Mouse (Mus musculus): Measurements from ENCODE around the gene Aplp2. TPM values are rescaled to one million over a fixed set of nuclear protein-coding genes. Genes with fewer than 3 reads are reported as not detected.

Gene Aplp2
- polyA plus RNA-seq, 1 experiment from 2014 or later, result 220 TPM

DNA sequence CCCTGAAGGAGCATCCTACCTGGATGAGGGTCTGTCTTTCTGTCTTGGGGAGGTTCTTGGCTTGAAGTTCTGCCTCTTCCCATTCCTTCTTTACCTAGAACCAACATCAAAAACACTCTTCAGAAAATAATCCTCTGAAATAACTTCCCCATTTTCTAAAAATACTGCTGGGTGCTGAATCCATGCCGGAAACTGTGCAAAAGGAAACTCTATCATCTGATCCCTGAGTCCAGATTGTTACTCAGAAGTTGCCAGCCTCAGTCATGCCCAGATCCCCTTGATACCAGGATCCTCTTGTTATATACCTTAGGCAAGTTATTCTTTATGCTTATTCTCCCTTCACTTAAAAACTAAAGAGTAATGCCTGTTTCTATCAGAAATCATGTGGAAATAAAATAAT, 48.3 kb downstream of the Aplp2 start:
- Histone ChIP-seq H3K4me1 (replicated peaks; ENCODE audit: control insufficient read depth, insufficient read depth, low read length) (no peaks in the 10 kb centered on the region), H3K4me2 (ENCODE audit: low read length) (no peak overlapping the region), H3K4me3 (ENCODE audit: low read depth, low read length) (no peak overlapping the region), H3K27ac (ENCODE audit: low read depth) (no peak overlapping the region), H3K9ac (ENCODE audit: low read length) (no peak overlapping the region), H3K36me3 (ENCODE audit: control insufficient read depth, insufficient read depth, low read length) (peaks cover 86% of the 10 kb centered on the region), H3K9me3 (ENCODE audit: control insufficient read depth, low read length) (no peaks in the 10 kb centered on the region), H3K27me3 (replicated peaks; ENCODE audit: control insufficient read depth, insufficient read depth, low read length) (no peaks in the 10 kb centered on the region)
- 92% methylated on average over 1 of the region's 1 CpGs for WGBS
- DNase-seq (ENCODE audit: low spot score) (no peak), ATAC-seq (replicated peaks; ENCODE audit: low FRiP score, low TSS enrichment, low read depth) (no peak)

GRCm38 (mm10) chr9:31162911-31163310, 48.7 kb downstream of the Aplp2 start:
- no peak overlapping the region for H3K9ac ChIP-seq (ENCODE audit: low read length)
- ATAC-seq (replicated peaks; ENCODE audit: low FRiP score, low TSS enrichment, low read depth) (no peak), DNase-seq (ENCODE audit: low spot score) (no peak)
- whole genome bisulfite sequencing, result 87% methylated on average over 1 of the region's 1 CpGs
- H3K9me3 ChIP-seq (ENCODE audit: control insufficient read depth, low read length), result no peaks in the 10 kb centered on the region
- H3K27me3 ChIP-seq (replicated peaks; ENCODE audit: control insufficient read depth, insufficient read depth, low read length), result no peaks in the 10 kb centered on the region
- peaks cover 86% of the 10 kb centered on the region for H3K36me3 ChIP-seq (ENCODE audit: control insufficient read depth, insufficient read depth, low read length)
- H3K27ac ChIP-seq (ENCODE audit: low read depth), result no peak overlapping the region
- no peak overlapping the region for H3K4me3 ChIP-seq (ENCODE audit: low read depth, low read length)
- H3K4me1 ChIP-seq (replicated peaks; ENCODE audit: control insufficient read depth, insufficient read depth, low read length), result no peaks in the 10 kb centered on the region
- no peak overlapping the region for H3K4me2 ChIP-seq (ENCODE audit: low read length)

GRCm38 (mm10) chr9:31159910-31160309, 51.7 kb downstream of the Aplp2 start:
- H3K9ac ChIP-seq (ENCODE audit: low read length), result no peak overlapping the region
- H3K27me3 ChIP-seq (replicated peaks; ENCODE audit: control insufficient read depth, insufficient read depth, low read length), result no peaks in the 10 kb centered on the region
- H3K4me3 ChIP-seq (ENCODE audit: low read depth, low read length), result no peak overlapping the region
- no peak for DNase-seq (ENCODE audit: low spot score)
- H3K4me2 ChIP-seq (ENCODE audit: low read length), result no peak overlapping the region
- no peak for ATAC-seq (replicated peaks; ENCODE audit: low FRiP score, low TSS enrichment, low read depth)
- no peaks in the 10 kb centered on the region for H3K4me1 ChIP-seq (replicated peaks; ENCODE audit: control insufficient read depth, insufficient read depth, low read length)
- H3K27ac ChIP-seq (ENCODE audit: low read depth), result no peak overlapping the region
- 71% methylated on average over 4 of the region's 4 CpGs for WGBS
- H3K9me3 ChIP-seq (ENCODE audit: control insufficient read depth, low read length), result no peaks in the 10 kb centered on the region
- H3K36me3 ChIP-seq (ENCODE audit: control insufficient read depth, insufficient read depth, low read length), result peaks cover 95% of the 10 kb centered on the region

DNA sequence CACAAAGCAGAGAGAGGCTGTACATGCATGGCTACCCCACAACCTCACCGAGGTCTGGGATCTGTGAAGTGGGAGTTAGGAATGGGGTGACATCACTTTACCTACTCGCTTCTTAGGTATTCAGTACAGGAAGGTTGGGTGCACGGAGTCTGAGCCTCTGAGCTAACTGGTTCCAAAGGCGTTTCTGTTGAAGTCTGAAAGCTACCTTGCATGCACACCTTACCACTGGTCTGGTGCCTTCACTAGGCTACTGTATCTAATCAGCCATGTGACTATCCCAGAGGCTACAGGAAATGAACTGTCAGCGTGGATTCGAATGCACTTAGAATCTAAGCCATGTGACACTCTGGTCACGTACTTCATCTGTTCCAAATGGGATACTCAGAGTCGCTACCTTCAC, 55.0 kb downstream of the Aplp2 start:
- H3K27me3 ChIP-seq (replicated peaks; ENCODE audit: control insufficient read depth, insufficient read depth, low read length), result no peaks in the 10 kb centered on the region

DNA sequence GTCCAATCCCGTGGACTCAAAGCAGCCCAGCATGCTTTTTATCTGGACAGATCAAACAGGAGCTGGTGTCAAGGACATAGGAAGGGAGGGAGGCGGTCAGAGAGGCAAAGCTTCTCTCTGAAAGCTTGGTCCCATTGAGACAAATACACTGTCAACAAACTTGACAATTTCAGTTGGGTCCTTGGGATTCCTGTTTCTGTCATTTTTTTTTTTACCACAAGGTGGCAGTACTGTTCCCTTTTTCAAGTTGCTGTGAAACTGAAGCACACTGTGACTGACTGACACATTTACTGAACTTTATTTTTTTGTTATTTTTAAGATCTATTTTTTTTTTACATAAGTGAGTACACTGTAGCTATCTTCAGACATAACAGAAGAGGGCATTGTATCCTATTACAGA, 60.6 kb downstream of the Aplp2 start:
- Histone ChIP-seq H3K4me2 (ENCODE audit: low read length) (no peak overlapping the region), H3K9ac (ENCODE audit: low read length) (no peak overlapping the region), H3K4me1 (replicated peaks; ENCODE audit: control insufficient read depth, insufficient read depth, low read length) (no peaks in the 10 kb centered on the region), H3K27ac (ENCODE audit: low read depth) (no peak overlapping the region), H3K4me3 (ENCODE audit: low read depth, low read length) (no peak overlapping the region), H3K36me3 (ENCODE audit: control insufficient read depth, insufficient read depth, low read length) (peaks cover 66% of the 10 kb centered on the region), H3K9me3 (ENCODE audit: control insufficient read depth, low read length) (no peaks in the 10 kb centered on the region), H3K27me3 (replicated peaks; ENCODE audit: control insufficient read depth, insufficient read depth, low read length) (no peaks in the 10 kb centered on the region)
- no peak for DNase-seq (ENCODE audit: low spot score)
- WGBS, result 77% methylated on average over 2 of the region's 2 CpGs
- ATAC-seq (replicated peaks; ENCODE audit: low FRiP score, low TSS enrichment, low read depth), result no peak

More for the DNA sequence above, 55.0 kb downstream of the Aplp2 start:
- no peak overlapping the region for H3K9ac ChIP-seq (ENCODE audit: low read length)
- no peaks in the 10 kb centered on the region for H3K9me3 ChIP-seq (ENCODE audit: control insufficient read depth, low read length)
- no peak overlapping the region for H3K4me3 ChIP-seq (ENCODE audit: low read depth, low read length)
- peaks cover 84% of the 10 kb centered on the region for H3K36me3 ChIP-seq (ENCODE audit: control insufficient read depth, insufficient read depth, low read length)
- no peaks in the 10 kb centered on the region for H3K4me1 ChIP-seq (replicated peaks; ENCODE audit: control insufficient read depth, insufficient read depth, low read length)
- ATAC-seq (replicated peaks; ENCODE audit: low FRiP score, low TSS enrichment, low read depth) (no peak), DNase-seq (ENCODE audit: low spot score) (no peak)
- 92% methylated on average over 8 of the region's 8 CpGs for WGBS
- H3K4me2 ChIP-seq (ENCODE audit: low read length), result no peak overlapping the region
- no peak overlapping the region for H3K27ac ChIP-seq (ENCODE audit: low read depth)

GRCm38 (mm10) chr9:31148135-31148534, 63.5 kb downstream of the Aplp2 start:
- H3K4me3 ChIP-seq (ENCODE audit: low read depth, low read length), result no peak overlapping the region
- H3K9ac ChIP-seq (ENCODE audit: low read length), result no peak overlapping the region
- peak overlapping the region; percentile 44 for H3K27ac ChIP-seq (ENCODE audit: low read depth)
- H3K9me3 ChIP-seq (ENCODE audit: control insufficient read depth, low read length), result no peaks in the 10 kb centered on the region
- H3K4me1 ChIP-seq (replicated peaks; ENCODE audit: control insufficient read depth, insufficient read depth, low read length), result no peaks in the 10 kb centered on the region
- ATAC-seq (replicated peaks; ENCODE audit: low FRiP score, low TSS enrichment, low read depth) (peak; percentile 86), DNase-seq (ENCODE audit: low spot score) (peak; percentile 59)
- H3K36me3 ChIP-seq (ENCODE audit: control insufficient read depth, insufficient read depth, low read length), result peaks cover 45% of the 10 kb centered on the region
- H3K4me2 ChIP-seq (ENCODE audit: low read length), result no peak overlapping the region
- WGBS, result 57% methylated on average over 7 of the region's 7 CpGs
- H3K27me3 ChIP-seq (replicated peaks; ENCODE audit: control insufficient read depth, insufficient read depth, low read length), result no peaks in the 10 kb centered on the region

DNA sequence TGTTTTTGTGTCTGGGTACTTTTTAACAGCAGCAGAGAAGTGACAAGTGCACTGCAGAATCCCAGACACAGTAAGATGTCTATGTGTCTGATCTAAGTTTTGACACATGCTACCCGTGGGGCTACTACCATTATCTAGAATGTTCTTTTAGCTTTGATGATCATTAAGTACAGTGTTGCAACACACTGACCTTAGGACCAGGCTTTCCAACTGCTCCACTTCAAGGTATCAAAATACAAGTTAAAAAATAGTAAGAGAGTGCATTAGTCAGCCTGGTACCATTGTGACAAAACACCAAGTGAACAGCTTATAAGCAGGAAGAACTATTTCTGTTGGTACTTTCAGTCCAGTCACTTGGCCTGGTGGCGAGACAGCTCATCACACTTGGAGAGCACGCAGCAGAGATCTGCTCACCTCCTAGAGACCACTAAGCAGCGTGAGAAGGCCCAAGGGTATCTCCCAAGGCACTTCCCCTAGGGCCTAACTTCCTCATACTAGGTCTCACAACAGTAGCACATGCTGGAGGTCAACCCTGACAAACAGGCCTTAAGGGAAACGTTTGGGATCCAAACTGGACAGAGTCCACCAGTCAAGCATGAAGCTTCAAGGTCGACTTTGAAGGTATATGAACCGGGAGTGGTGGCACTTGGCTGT, 66.2 kb downstream of the Aplp2 start:
- no peak overlapping the region for H3K4me2 ChIP-seq (ENCODE audit: low read length)
- H3K9ac ChIP-seq (ENCODE audit: low read length), result no peak overlapping the region
- no peak overlapping the region for H3K27ac ChIP-seq (ENCODE audit: low read depth)
- no peaks in the 10 kb centered on the region for H3K4me1 ChIP-seq (replicated peaks; ENCODE audit: control insufficient read depth, insufficient read depth, low read length)
- ATAC-seq (replicated peaks; ENCODE audit: low FRiP score, low TSS enrichment, low read depth) (no peak), DNase-seq (ENCODE audit: low spot score) (no peak)
- H3K9me3 ChIP-seq (ENCODE audit: control insufficient read depth, low read length), result no peaks in the 10 kb centered on the region
- H3K27me3 ChIP-seq (replicated peaks; ENCODE audit: control insufficient read depth, insufficient read depth, low read length), result no peaks in the 10 kb centered on the region
- H3K4me3 ChIP-seq (ENCODE audit: low read depth, low read length), result no peak overlapping the region
- H3K36me3 ChIP-seq (ENCODE audit: control insufficient read depth, insufficient read depth, low read length), result peaks cover 23% of the 10 kb centered on the region
- 81% methylated on average over 7 of the region's 7 CpGs for WGBS

GRCm38 (mm10) chr9:31142924-31143323, 68.7 kb downstream of the Aplp2 start:
- H3K4me3 ChIP-seq (ENCODE audit: low read depth, low read length), result no peak overlapping the region
- 72% methylated on average over 1 of the region's 1 CpGs for WGBS
- H3K36me3 ChIP-seq (ENCODE audit: control insufficient read depth, insufficient read depth, low read length), result peaks cover under 1% of the 10 kb centered on the region; the same call in 1 of the 2 replicates
- no peak overlapping the region for H3K9ac ChIP-seq (ENCODE audit: low read length)
- H3K9me3 ChIP-seq (ENCODE audit: control insufficient read depth, low read length), result no peaks in the 10 kb centered on the region
- DNase-seq (ENCODE audit: low spot score) (no peak), ATAC-seq (replicated peaks; ENCODE audit: low FRiP score, low TSS enrichment, low read depth) (no peak)
- no peaks in the 10 kb centered on the region for H3K4me1 ChIP-seq (replicated peaks; ENCODE audit: control insufficient read depth, insufficient read depth, low read length)
- no peaks in the 10 kb centered on the region for H3K27me3 ChIP-seq (replicated peaks; ENCODE audit: control insufficient read depth, insufficient read depth, low read length)
- no peak overlapping the region for H3K4me2 ChIP-seq (ENCODE audit: low read length)
- H3K27ac ChIP-seq (ENCODE audit: low read depth), result no peak overlapping the region

- Histone ChIP-seq H3K4me2 (ENCODE audit: low read length) (no peak overlapping the region), H3K9ac (ENCODE audit: low read length) (no peak overlapping the region), H3K4me3 (ENCODE audit: low read depth, low read length) (no peak overlapping the region), H3K36me3 (ENCODE audit: control insufficient read depth, insufficient read depth, low read length) (no peaks in the 10 kb centered on the region), H3K4me1 (replicated peaks; ENCODE audit: control insufficient read depth, insufficient read depth, low read length) (0 out of 2 replicates have a peak, but pooled peaks cover 6% of the 10 kb centered on the region), H3K27me3 (replicated peaks; ENCODE audit: control insufficient read depth, insufficient read depth, low read length) (peaks cover 56% of the 10 kb centered on the region), H3K27ac (ENCODE audit: low read depth) (no peak overlapping the region), H3K9me3 (ENCODE audit: control insufficient read depth, low read length) (no peaks in the 10 kb centered on the region)
- ATAC-seq (replicated peaks; ENCODE audit: low FRiP score, low TSS enrichment, low read depth) (no peak), DNase-seq (ENCODE audit: low spot score) (no peak)
- 78% methylated on average over 5 of the region's 5 CpGs for WGBS
Measured at GRCm38 (mm10) chr9:31133131-31133530, 78.5 kb downstream of the Aplp2 start.

Data from intestine, embryonic 14.5 days (tissue).